Mouse (Mus musculus) thymus, adult 2 months (tissue): ENCODE results near the gene 4930449I24Rik. TPM values are rescaled to one million over a fixed set of nuclear protein-coding genes. Genes with fewer than 3 reads are reported as not detected.
"Not testable (repeated sequence)": the region's sequence is repeated elsewhere in the genome, so short reads cannot be mapped to it uniquely, and the experiment has no call there.

Experiments
- DNase-seq: peaks from one replicate; pipeline ENCODE4 v3.0.0; 2021
- H3K27ac ChIP-seq: fragments of 200-500 bp; 2 replicates; pipeline ENCODE4 v1.5.1; 2012; ENCODE audit warnings: low read length, control low read depth; ENCODE audit not compliant: control insufficient read depth, insufficient read depth
- H3K27me3 ChIP-seq: fragments of 200-500 bp; 2 replicates; pipeline ENCODE4 v1.6.1; 2012; ENCODE audit warnings: mild to moderate bottlenecking, low read length, moderate library complexity, mixed read lengths; ENCODE audit not compliant: control insufficient read depth, insufficient read depth
- H3K36me3 ChIP-seq: fragments of 200-500 bp; 2 replicates; pipeline ENCODE4 v1.6.1; 2012; ENCODE audit warnings: mild to moderate bottlenecking, low read length, moderate library complexity; ENCODE audit not compliant: control insufficient read depth, insufficient read depth
- H3K4me1 ChIP-seq: fragments of 200-500 bp; replicated peaks from 2 replicates; pipeline ENCODE4 v1.6.1; 2012; ENCODE audit warnings: low read length; ENCODE audit not compliant: control insufficient read depth, insufficient read depth
- H3K4me3 ChIP-seq: fragments of 200-500 bp; 2 replicates; pipeline ENCODE4 v1.5.1; 2012; ENCODE audit warnings: mild to moderate bottlenecking, low read length, control low read depth, moderate library complexity; ENCODE audit not compliant: control insufficient read depth, insufficient read depth
- CTCF ChIP-seq: fragments of 200-500 bp; IDR thresholded peaks from 2 replicates; pipeline ENCODE4 v1.5.1; 2012; ENCODE audit warnings: mild to moderate bottlenecking, control low read depth, low read length, moderate library complexity, borderline replicate concordance; ENCODE audit not compliant: control insufficient read depth, poor library complexity, insufficient read depth; ENCODE audit errors: extremely low read depth
- POLR2A ChIP-seq: fragments of 200-500 bp; IDR thresholded peaks from 2 replicates; pipeline ENCODE4 v1.6.1; 2012; ENCODE audit warnings: mild to moderate bottlenecking, low read length, control low read depth, moderate library complexity; ENCODE audit not compliant: control insufficient read depth, poor library complexity, insufficient read depth; ENCODE audit errors: extremely low read depth
- WGBS: fragments of 180-500 bp; shearing (Covaris S2); methylation state at CpG from one replicate; pipeline ENCODE4 v1.1.7; 2018; 5-methylcytosine and 5-hydroxymethylcytosine counted together
- polyA plus RNA-seq: library from polyadenylated mRNA; depleted of rRNA; stranded (reverse); fragments of >200 nt; gene quantifications from 2 replicates; pipeline ENCODE4 v1.2.3, GENCODE M21; 2012; rRNA removed

Gene 4930449I24Rik
- not detected in 2 replicates for polyA plus RNA-seq

DNA sequence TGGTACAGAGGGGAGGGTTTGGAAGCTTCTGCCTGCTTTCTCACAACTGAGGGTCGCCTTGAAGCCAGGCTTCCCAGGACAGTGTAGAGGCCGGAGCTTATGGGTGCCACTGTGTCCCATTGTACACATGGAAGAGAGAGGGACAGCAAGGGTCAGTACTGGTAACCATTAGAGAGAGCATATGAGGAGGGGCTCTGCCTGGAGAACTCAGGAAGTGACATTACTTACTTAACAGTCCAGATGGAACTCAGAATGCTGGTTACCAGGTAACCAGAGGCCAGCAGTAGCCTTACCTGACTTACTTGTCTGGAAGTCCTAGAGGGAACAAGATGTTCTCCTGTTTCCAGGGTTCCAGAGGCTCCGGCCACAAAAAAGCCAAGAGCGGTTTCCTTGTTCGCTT lies at the start of gene 4930449I24Rik:
Gene 4930449I24Rik (plus strand): TSS at position 301 of the 400 bp plus-strand sequence.
- H3K27me3 ChIP-seq, H3K27ac ChIP-seq, H3K36me3 ChIP-seq, DNase-seq, H3K4me1 ChIP-seq, H3K4me3 ChIP-seq: not testable (repeated sequence)
- WGBS, result no CpG with 5 or more reads among the region's 5 CpGs

DNA sequence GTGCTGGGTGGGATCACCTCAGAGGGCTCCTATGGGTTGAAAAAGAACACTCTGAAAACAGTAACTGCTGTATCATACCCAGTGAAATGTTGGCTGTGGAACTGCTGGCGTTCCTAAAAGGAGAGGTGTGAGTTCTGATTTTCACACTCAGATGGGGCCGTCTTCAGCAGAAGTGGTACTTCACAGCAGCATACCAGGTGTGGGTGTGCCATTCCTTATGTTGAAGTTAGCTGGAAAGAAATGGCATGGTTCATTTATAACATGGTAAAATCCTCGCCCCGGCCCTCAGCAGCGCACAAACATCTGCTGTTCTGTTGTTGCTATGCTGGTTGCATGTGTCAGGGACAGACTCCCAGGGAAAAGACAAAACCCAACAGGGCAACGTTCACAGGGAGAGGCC lies 48.6 kb upstream of the 4930449I24Rik start:
- Histone ChIP-seq H3K27ac (no peak overlapping the region), H3K36me3 (no peaks in the 10 kb centered on the region), H3K4me3 (no peak overlapping the region), H3K4me1 (no peaks in the 10 kb centered on the region), H3K27me3 (no peaks in the 10 kb centered on the region)
- TF ChIP-seq CTCF (no peak), POLR2A (no peak)
- 92% methylated on average over 6 of the region's 6 CpGs for WGBS
- DNase-seq, result no peak

DNA sequence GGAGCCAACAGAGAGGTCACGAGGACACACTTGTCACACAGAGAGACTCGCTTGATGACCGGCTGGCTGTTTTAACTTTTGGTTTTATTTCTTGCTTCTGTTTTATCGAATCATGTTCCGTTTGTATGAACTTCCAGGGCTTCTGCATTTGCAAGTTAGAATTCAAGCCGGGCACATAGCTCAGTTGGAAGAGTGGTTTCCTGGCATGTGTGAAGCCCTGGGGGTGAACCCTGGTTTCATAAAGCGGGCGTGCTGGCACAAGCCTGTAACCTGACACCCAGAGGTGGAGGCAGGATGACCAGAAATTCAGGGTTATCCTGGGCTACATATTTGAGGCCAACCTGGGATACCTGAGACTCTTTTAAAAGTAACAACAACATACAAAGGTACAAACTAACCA lies 40.6 kb upstream of the 4930449I24Rik start:
- no peak for DNase-seq
- Histone ChIP-seq H3K4me1 (no peaks in the 10 kb centered on the region), H3K27me3 (no peaks in the 10 kb centered on the region), H3K36me3 (no peaks in the 10 kb centered on the region), H3K27ac (no peak overlapping the region), H3K4me3 (no peak overlapping the region)
- no peak for TF ChIP-seq POLR2A
- no peak for TF ChIP-seq CTCF
- 51% methylated on average over 8 of the region's 8 CpGs for WGBS

DNA sequence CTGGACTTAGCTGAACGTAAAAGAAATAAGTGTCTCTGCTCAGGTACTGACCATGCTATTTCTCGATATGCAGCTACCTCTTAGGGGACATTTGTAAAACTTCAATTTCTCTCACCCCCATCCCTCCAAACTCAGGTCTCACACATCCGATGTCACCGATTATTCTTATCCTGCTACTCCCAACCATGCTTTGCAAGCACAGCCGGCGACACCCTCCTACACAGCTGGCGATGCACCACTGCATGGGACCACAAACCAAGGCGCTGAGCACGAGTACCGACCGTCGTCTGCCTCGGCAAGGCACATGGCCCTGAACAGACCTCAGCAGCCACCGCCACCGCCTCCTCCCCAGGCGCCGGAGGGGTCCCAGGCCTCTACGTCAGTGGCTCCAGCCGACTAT lies 35.5 kb upstream of the 4930449I24Rik start:
- TF ChIP-seq CTCF (no peak), POLR2A (no peak)
- H3K27me3 ChIP-seq, result no peaks in the 10 kb centered on the region
- H3K4me1 ChIP-seq, result no peaks in the 10 kb centered on the region
- H3K27ac ChIP-seq, result no peak overlapping the region
- no peak for DNase-seq
- no peak overlapping the region for H3K4me3 ChIP-seq
- 95% methylated on average over 19 of the region's 19 CpGs for WGBS
- no peaks in the 10 kb centered on the region for H3K36me3 ChIP-seq

DNA sequence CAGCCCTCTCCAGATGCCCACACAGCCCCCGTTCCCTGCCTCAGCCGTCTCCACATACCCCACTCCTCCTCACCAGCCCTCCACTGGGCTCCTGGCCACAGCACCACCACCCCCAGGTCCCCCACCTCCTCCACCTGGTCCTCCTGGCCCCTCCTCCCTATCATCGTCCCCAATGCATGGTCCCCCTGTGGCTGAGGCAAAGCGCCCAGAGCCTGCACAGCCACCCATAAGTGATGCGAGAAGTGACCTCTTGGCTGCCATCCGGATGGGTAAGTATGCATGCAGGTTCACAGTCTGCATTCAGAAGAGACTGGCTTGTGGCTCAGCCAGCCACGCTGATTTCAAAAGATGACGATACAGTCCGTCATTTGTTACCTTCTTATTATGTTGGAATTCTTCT lies 33.9 kb upstream of the 4930449I24Rik start:
- WGBS, result 94% methylated on average over 9 of the region's 9 CpGs
- Histone ChIP-seq H3K36me3 (no peaks in the 10 kb centered on the region), H3K27me3 (no peaks in the 10 kb centered on the region), H3K4me1 (no peaks in the 10 kb centered on the region), H3K4me3 (no peak overlapping the region), H3K27ac (no peak overlapping the region)
- no peak for DNase-seq
- no peak for TF ChIP-seq POLR2A
- TF ChIP-seq CTCF, result no peak

DNA sequence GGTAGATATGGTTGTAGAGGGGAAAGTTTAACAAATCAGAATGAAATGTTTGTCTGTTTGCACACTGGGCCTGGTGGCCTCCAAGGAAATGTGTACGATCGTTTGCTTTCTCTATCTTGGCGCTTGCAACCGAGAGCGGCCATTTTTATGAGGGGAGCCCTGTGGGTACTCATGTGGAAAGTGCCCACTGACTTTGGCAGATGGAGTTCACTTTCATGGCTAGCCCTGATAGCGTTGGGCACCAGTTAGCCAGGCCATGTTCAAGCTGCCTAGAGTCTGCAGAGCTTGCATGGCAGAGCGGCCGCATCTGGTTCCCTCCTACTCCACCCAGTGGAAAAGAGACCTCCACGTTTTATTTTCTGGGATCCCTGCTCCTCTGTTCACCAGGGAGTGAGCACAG lies 31.4 kb upstream of the 4930449I24Rik start:
- DNase-seq, result no peak
- TF ChIP-seq POLR2A (no peak), CTCF (no peak)
- Histone ChIP-seq H3K27ac (no peak overlapping the region), H3K36me3 (no peaks in the 10 kb centered on the region), H3K4me1 (no peaks in the 10 kb centered on the region), H3K4me3 (no peak overlapping the region), H3K27me3 (no peaks in the 10 kb centered on the region)
- 93% methylated on average over 9 of the region's 9 CpGs for WGBS

DNA sequence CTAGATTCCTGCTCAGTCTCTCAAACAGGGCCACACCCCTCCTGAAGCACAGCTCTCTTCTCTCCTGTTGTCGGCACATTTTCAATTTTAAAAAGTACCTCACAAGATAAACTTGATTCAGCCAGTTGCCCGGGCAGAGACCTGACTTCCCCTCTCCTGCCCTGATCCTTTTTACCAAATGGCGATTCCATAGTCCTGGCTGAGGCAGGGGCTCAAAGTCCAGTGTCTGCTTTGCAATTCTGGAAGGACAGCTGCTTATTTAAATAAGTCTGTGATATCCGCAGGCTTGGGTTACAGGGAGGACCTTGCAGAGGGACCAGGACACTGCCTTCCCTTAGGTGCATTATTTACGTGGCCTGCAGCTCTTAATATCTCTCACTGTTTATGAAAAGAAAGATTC lies 30.9 kb upstream of the 4930449I24Rik start:
- Histone ChIP-seq H3K4me3 (no peak overlapping the region), H3K27ac (no peak overlapping the region), H3K36me3 (no peaks in the 10 kb centered on the region), H3K4me1 (no peaks in the 10 kb centered on the region), H3K27me3 (no peaks in the 10 kb centered on the region)
- DNase-seq, result no peak
- TF ChIP-seq POLR2A (no peak), CTCF (no peak)
- WGBS, result 89% methylated on average over 5 of the region's 5 CpGs

DNA sequence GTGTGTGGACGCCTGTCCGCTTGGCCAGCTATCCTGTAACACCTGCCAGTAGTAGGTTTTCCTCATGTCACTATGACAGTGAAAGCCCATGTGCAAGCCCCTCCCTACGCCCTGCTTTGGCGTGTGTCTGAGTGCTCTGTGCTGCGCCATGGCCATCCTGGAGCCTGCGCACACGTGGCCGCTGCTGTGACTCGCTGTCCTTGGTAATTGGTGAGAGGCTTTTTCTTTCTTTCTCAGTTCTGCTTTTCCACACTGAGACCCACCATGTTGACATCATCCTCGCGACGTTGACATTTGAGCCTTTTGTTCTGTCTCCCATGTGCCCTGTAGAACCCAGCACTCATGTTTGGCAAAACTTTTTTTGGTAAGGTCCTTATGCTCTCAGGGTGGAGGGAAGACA lies 30.4 kb upstream of the 4930449I24Rik start:
- 86% methylated on average over 12 of the region's 12 CpGs for WGBS
- Histone ChIP-seq H3K4me1 (no peaks in the 10 kb centered on the region), H3K27me3 (no peaks in the 10 kb centered on the region), H3K27ac (no peak overlapping the region), H3K4me3 (no peak overlapping the region), H3K36me3 (no peaks in the 10 kb centered on the region)
- TF ChIP-seq POLR2A (no peak), CTCF (no peak)
- DNase-seq, result no peak

DNA sequence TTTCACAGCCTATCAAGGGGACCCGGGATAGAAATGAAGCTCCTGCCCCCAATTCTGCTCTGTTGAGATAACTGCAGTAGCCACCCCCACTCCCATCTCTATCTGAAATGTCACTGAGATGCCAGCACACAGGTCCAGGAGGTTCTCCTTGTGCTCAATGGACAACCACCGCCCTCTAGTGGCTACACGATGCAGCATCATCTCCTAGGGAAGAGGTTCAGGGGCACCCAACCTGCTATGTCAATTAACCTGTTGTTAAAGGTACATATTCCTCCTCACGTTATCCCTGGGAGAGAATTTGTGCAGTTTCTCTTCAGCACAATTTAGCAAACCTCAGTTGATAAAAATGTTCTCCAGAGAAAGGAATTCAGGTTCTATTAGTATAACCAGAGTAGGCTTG lies 22.6 kb upstream of the 4930449I24Rik start:
- H3K27me3 ChIP-seq, H3K36me3 ChIP-seq, H3K27ac ChIP-seq, H3K4me3 ChIP-seq, H3K4me1 ChIP-seq, DNase-seq: not testable (repeated sequence)
- 11% methylated on average over 4 of the region's 4 CpGs for WGBS

DNA sequence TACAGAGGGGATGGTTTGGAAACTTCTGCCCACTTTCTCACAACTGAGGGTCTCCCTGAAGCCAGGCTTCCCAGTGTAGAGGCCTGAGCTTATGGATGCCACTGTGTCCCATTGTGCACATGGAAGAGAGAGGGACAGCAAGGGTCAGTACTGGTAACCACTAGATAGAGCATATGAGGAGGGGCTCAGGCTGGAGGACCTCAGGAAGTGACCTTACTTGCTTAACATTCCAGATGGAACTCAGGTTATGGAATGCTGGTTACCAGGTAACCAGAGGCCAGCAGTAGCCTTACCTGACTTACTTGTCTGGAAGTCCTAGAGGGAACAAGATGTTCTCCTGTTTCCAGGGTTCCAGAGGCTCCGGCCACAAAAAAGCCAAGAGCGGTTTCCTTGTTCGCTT lies 20.5 kb upstream of the 4930449I24Rik start, which contains the start of gene Gm6408:
Gene Gm6408 (plus strand): TSS at position 301 of the 400 bp plus-strand sequence.
- DNase-seq, H3K4me1 ChIP-seq, H3K27ac ChIP-seq, H3K4me3 ChIP-seq, H3K27me3 ChIP-seq, H3K36me3 ChIP-seq: not testable (repeated sequence)
- 98% methylated on average over 3 of the region's 3 CpGs for WGBS

DNA sequence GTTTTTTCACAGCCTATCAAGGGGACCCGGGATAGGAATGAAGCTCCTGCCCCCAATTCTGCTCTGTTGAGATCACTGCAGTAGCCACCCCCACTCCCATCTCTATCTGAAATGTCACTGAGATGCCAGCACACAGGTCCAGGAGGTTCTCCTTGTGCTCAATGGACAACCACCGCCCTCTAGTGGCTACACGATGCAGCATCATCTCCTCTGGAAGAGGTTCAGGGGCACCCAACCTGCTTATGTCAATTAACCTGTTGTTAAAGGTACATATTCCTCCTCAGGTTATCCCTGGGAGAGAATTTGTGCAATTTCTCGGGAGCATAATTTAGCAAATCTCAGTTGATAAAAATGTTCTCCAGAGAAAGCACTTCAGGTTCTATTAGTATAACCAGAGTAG lies 13.2 kb upstream of the 4930449I24Rik start:
- not testable (repeated sequence) for H3K27ac ChIP-seq, H3K36me3 ChIP-seq, H3K27me3 ChIP-seq, H3K4me1 ChIP-seq, H3K4me3 ChIP-seq
- peak; percentile 19 for DNase-seq
- 17% methylated on average over 3 of the region's 4 CpGs for WGBS
